Mouse (Mus musculus): ENCODE data around the gene P2ry14.
"Not testable (repeated sequence)": the region's sequence is repeated elsewhere in the genome, so short reads cannot be mapped to it uniquely, and the experiment has no call there.

P2ry14 gene

GRCm38 (mm10) chr3:59141507-59142305, 11.7 kb downstream of the P2ry14 start:
- DNase-seq (ENCODE audit: low spot score in 2 of 2): no peak

- not testable (repeated sequence) for DNase-seq (ENCODE audit: low spot score in 2 of 2)
Observed at GRCm38 (mm10) chr3:59140941-59141340, 12.5 kb downstream of the P2ry14 start.

DNA sequence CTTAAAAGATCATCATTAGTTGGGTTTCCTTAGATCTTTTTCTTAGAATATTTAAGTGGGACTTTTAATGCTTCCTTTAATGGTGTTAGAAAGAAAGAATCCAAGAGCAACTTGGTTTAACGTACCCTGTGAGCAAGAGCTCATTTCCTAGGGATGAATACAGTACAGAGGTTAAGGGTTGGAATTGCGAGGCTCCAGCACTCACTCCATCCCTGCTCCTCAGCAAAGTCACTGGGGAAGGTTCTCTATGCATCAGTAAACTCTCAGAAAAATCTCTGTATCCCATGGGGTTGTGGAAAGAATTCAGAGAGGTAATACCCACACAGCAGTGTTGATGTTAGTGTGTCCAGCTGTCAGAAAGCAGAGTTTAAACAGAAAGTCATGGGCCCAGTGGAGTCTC, 13.3 kb downstream of the P2ry14 start:
- no peak for DNase-seq (ENCODE audit: low spot score in 2 of 2)

DNA sequence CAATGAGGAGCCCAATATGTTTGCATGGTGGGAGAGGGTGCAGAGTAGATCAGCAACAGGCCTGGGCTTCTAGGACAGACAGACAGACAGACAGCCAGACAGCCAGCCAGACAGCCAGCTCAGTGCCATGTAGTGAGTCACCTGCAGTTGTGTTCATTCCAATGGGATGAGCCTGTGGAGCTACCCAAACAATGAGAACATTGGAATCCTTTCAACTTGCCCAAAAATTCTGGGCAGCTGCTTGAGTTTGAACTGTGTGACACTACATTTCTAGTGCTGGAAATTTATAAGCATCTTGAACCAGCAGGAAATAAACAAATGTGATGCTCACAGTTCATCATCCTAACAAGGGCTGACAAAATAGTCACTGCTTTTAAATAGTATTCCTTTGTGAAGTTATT, 13.8 kb downstream of the P2ry14 start:
- no peak for DNase-seq (ENCODE audit: low spot score in 2 of 2)

GRCm38 (mm10) chr3:59138946-59139468, 14.4 kb downstream of the P2ry14 start:
- no peak for DNase-seq (ENCODE audit: low spot score in 2 of 2)

DNA sequence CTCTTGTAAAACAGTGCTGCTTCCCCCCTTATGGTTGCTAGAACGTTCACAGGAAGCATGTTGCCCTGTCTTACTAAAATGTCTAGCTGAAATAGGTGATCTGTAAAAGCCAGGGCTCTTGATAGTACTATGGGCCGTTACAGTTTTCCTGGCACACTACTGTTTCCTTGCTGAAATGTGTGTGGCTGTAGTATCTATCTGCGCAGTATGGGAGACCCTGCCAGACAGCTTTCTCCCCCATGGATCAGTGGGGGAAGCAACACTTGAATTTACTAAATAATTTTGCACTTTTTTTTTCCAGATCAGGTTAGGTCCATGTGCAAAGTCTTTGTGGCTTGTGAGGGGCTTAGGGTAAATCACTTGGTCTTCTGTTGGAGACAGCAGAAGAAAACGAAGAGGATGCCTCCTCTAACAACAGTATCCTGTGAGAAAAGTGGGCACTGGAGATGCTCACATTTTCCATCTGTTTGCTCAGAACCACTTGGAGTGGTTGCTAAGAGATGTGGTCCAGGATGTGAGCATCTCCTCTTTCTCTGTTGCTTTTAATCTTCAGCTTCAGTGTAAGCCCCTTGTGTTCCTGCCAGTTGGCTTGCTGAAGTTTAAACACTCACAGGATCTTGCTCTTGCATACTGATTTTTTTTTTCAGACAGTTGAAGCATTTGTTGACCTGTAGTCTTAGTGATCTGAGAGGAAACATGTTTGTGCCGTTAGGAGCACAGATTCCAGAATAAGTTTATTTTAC, 17.3 kb downstream of the P2ry14 start:
- DNase-seq (ENCODE audit: low spot score in 2 of 2): no peak

- no peak for DNase-seq (ENCODE audit: low spot score in 2 of 2)
Observed at GRCm38 (mm10) chr3:59133189-59133588, 20.2 kb downstream of the P2ry14 start.

DNA sequence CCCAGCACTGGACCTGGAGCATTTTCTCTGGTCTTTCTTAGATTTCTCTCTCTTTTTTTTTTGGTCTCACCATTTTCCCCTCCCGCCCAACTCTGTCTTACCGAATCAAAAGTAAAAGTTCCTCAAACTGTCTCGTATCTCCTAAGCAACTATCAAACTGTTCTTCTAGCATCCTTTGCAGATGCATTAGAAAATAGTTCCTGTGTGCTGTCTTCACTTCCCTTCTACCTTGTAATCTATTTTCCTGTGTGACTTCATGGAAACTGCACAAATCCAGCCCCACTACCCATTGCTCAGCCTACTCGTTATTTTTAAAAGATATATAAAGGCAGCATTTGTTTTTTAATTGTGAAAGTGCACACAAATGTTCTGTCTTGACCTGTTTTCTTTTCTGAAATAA, 21.5 kb downstream of the P2ry14 start:
- DNase-seq (ENCODE audit: low spot score in 2 of 2): no peak

DNA sequence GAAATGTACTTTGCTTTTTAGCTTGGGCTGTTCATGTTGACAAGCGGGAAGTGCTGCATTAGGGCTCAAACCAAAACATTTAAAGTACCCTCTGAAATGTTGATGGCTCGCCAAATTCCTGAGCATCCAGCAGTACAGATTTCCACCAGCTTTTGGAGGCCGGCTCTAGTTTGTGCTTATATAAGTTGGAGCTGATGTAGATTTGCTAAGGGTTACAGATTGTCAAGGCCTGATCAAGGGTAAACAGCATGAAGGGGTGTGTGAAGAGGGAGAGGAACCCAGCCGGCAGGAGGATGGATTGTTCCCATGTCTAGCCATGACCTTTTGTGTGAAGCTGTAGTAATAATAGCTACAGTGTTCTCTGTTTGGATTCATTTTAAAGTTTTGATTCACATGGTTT, 22.3 kb downstream of the P2ry14 start:
- DNase-seq (ENCODE audit: low spot score in 2 of 2): no peak

DNA sequence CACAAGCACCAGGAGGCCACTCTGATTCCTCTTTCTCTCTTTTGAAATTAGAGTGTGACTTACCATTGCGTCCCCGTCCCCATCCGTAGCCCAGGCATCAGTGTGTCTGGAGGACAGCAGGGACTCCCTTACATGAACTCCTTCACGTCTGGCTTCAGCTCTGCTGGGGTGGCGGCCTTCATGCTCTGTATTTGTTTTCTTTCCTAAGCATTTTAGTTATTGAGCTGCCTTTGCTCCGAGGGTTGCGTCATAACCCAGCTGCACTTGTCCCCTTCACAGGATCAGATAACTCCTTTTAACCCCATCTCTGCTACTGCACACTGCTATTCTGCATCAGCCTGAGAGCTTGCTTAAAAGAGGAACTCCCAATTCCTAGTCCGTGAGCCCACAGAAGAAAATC, 23.0 kb downstream of the P2ry14 start:
- DNase-seq (ENCODE audit: low spot score in 2 of 2): no peak

DNA sequence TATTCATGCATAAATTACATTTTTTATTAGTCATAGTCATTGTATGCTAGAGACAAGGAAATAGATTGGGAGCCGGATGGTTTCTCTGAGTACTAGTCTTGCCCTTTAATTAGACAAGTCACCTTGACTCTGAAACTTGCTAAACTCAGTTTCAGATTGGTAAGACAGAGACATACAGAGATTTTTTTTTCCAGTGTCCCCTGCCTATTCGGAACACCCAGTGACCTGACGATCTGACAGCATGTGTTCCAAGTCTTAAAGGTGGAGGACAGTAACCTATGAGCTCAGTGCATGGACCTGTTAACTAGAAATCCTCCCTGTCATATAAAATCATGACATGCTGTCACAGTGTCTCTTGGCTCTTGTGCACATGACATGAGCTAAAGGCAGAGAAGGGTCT, 23.9 kb downstream of the P2ry14 start:
- DNase-seq (ENCODE audit: low spot score in 2 of 2): no peak

DNA sequence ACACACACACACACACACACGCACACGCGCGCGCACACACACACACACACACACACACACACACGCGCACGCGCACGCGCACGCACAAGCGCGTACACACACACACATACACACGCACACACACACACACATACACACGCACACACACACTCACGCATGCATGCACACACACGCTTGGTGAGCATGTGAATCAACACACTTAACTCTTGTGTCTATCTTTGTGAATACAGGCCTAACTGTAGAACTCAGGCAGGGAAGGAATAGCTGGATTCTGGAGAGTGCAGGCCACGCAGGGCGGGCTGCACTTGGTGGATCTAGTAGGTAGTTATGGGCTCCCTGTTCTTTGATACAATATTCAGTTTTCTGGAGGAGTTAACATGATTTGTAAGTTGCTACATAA, 24.7 kb downstream of the P2ry14 start:
- DNase-seq (ENCODE audit: low spot score in 2 of 2): no peak

- no peak for DNase-seq (ENCODE audit: low spot score in 2 of 2)
Observed at GRCm38 (mm10) chr3:59125783-59126555, 27.4 kb downstream of the P2ry14 start.

- DNase-seq (ENCODE audit: low spot score in 2 of 2): no peak
Observed at GRCm38 (mm10) chr3:59125022-59125421, 28.4 kb downstream of the P2ry14 start.

DNA sequence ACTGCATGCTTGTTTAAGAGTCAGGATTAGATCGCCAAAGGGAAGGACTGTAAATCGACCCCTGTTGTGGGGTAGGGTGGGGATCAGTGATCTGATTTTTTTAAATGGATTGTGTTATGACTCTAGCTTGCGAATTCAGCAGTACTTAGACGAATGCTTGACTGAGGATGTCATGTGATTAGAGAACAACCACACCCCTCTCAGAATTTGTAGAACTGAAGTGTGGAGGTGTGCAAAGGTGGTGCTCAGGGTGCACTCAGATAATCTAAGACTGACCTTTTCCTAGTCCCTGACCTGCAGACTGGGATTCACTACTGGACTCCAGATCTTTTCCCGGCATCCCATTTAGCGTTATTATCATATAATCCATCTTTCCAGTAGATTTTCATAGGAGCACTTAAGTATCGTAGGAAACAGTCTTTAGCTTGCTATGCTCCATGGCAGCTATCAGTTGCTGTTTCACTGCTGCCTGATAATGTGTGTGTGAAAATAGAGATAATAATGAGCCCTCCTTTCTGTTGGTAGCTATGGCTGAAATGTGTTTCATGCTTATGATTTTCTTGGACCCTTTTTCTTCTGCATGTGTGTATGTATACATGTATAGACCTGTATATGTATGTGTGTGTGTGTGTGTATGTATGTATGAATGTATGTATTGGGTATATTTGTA, 31.5 kb downstream of the P2ry14 start:
- DNase-seq (ENCODE audit: low spot score in 2 of 2): no peak

- no peak for DNase-seq (ENCODE audit: low spot score in 2 of 2)
Observed at GRCm38 (mm10) chr3:59121067-59121730, 32.2 kb downstream of the P2ry14 start.

GRCm38 (mm10) chr3:59113973-59114517, 39.4 kb downstream of the P2ry14 start:
- no peak for DNase-seq (ENCODE audit: low spot score in 2 of 2)

DNA sequence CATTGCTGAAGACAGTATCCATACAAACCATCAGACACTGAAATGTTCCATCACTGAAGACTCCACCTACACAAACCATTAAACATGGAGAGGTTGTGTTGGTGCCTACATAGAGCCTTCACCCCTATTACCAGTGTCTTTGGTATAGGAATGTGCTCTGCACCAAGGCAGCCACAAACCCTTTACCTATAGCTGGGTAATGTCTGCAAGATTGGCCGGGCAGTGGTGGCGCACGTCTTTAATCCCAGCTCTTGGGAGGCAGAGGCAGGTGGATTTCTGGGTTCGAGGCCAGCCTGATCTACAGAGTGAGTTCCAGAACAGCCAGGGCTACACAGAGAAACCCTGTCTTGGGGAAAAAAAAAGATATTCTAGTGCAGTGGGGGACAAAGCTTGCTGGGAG, 40.1 kb downstream of the P2ry14 start:
- DNase-seq (ENCODE audit: low spot score in 2 of 2): not testable (repeated sequence)

DNA sequence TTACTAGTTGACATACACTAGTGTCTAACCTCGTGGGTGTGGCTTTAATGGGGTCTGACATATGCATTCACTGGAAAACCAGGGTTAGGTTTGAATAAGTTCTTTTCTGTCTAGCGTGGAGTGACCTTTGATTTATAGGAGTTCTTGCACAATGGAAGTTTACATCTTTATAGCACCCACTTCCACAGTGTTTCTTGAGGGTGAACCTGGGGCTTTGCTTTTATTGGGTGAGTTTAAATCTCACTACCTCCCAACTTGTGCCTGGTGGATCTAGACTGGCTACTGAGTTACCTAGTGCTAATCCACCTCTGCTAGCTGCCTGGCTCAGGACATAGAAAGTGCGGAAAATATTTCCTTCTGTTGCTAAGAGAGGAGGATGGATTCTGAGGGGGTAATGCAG, 41.5 kb downstream of the P2ry14 start:
- no peak for DNase-seq (ENCODE audit: low spot score in 2 of 2)

DNA sequence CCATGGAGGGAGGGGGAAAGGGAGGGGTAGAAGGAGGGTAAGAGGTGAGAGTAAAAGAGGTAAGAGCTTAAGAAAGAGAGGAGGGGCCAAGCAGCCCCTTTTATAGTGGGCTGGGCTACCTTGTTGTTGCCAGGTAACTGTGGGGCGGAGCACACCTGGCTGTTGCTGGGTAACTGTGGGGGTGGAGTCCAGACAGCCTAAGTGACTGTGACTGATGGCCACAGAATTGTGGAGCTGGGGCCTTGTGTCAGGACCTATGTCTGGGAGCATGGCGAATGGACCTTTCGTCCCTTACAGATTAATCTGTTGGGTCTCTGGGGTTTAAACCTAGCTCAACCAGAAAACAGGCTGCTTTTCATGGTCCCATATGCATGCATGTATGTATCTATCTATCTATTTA, 43.6 kb downstream of the P2ry14 start:
- DNase-seq (ENCODE audit: low spot score in 2 of 2): not testable (repeated sequence)

DNA sequence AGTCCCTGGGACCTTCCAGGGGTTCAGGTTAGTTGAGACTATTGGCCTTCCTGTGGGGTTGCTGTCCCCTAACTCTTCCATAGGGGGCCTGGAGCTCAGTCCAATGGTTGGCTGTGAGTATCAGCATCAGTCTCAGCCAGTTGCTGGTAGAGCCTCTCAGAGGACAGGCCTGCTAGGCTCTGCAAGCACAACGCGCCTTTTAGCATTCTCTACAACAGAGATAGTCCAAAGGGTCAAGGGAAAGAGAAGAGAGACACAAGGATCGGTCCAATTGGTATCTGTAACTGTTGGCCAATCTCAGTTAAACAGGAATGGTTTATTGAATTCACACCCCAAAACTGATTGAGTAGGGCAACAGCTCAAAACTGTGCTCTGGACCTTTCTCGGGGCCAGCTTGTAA, 46.0 kb downstream of the P2ry14 start:
- no peak for DNase-seq (ENCODE audit: low spot score in 2 of 2)

All from frontal cortex, postnatal 14 days (tissue).